Mouse (Mus musculus) midbrain, embryonic 11.5 days (tissue): ENCODE results near the gene S1pr2. TPM values are rescaled to one million over a fixed set of nuclear protein-coding genes. Genes with fewer than 3 reads are reported as not detected.

Experiments used
- ATAC-seq: fragments of 200-750 bp; cut with Nextera tagmentation; 2 replicates; pipeline ENCODE4 v1.8.0; 2017; ENCODE audit warnings: moderate TSS enrichment, moderate library complexity; ENCODE audit not compliant: low FRiP score
- DNase-seq: peaks from one replicate; pipeline ENCODE4 v3.0.0; 2015; ENCODE audit warnings: low spot score; ENCODE audit errors: missing footprints
- H3K27ac ChIP-seq: fragments of 300-500 bp; sonication (generic); 2 replicates; pipeline ENCODE4 v1.5.1; 2014; ENCODE audit warnings: low read depth, low read length
- H3K27me3 ChIP-seq: fragments of 300-500 bp; sonication (generic); 2 replicates; pipeline ENCODE4 v1.6.1; 2014; ENCODE audit warnings: mild to moderate bottlenecking, low read length, moderate library complexity, mixed read lengths; ENCODE audit not compliant: control insufficient read depth, insufficient read depth
- H3K36me3 ChIP-seq: fragments of 300-500 bp; sonication (generic); 2 replicates; pipeline ENCODE4 v1.6.1; 2014; ENCODE audit warnings: mild to moderate bottlenecking, low read length, moderate library complexity, mixed read lengths; ENCODE audit not compliant: control insufficient read depth, insufficient read depth
- H3K4me1 ChIP-seq: fragments of 300-500 bp; sonication (generic); 2 replicates; pipeline ENCODE4 v1.6.1; 2014; ENCODE audit warnings: low read length; ENCODE audit not compliant: control insufficient read depth, insufficient read depth
- H3K4me2 ChIP-seq: fragments of 300-500 bp; sonication (generic); 2 replicates; pipeline ENCODE4 v1.6.1; 2014; ENCODE audit warnings: mild to moderate bottlenecking, moderate library complexity
- H3K4me3 ChIP-seq: fragments of 300-500 bp; sonication (generic); 2 replicates; pipeline ENCODE4 v1.5.1; 2014; ENCODE audit warnings: low read depth, low read length
- H3K9ac ChIP-seq: fragments of 300-500 bp; sonication (generic); 2 replicates; pipeline ENCODE4 v1.6.1; 2014; ENCODE audit warnings: low read length
- H3K9me3 ChIP-seq: fragments of 300-500 bp; sonication (generic); 2 replicates; pipeline ENCODE4 v1.6.1; 2016; ENCODE audit warnings: low read length; ENCODE audit not compliant: control insufficient read depth
- WGBS: fragments of 180-500 bp; shearing (Covaris S2); extraction: QIAGEN DNeasy Blood & Tissue Kit; methylation state at CpG from one replicate; pipeline ENCODE4 v1.1.7; 2014; 5-methylcytosine and 5-hydroxymethylcytosine counted together
- polyA plus RNA-seq: library from polyadenylated mRNA; unstranded; fragments of >200 nt; fragmentation: Nextera tagmentation; extraction: Ambion mirVana; gene quantifications from 2 replicates; pipeline ENCODE4 v1.2.1, GENCODE M21; 2014

The S1pr2 gene
- 18.1 and 20.1 TPM in 2 replicates for polyA plus RNA-seq

GRCm38 (mm10) chr9:20976216-20976960, at the start of gene S1pr2:
Gene S1pr2, minus strand, starts transcription at chr9:20976781.
- no peaks in the 10 kb centered on the region for H3K9me3 ChIP-seq
- H3K4me3 ChIP-seq, result peak within 1 kb of the TSS; percentile 74
- H3K4me1 ChIP-seq, result peaks cover 22% of the 10 kb centered on the region
- no peaks in the 10 kb centered on the region for H3K36me3 ChIP-seq
- H3K27ac ChIP-seq, result peak within 1 kb of the TSS; percentile 2; the same call in 1 of the 2 replicates
- DNase-seq, result peak; percentile 98
- peaks cover 4% of the 10 kb centered on the region; the same call in 1 of the 2 replicates for H3K27me3 ChIP-seq
- under 1% methylated on average over 44 of the region's 47 CpGs for WGBS
- H3K4me2 ChIP-seq, result peak within 1 kb of the TSS; percentile 98
- ATAC-seq, result peak; percentile 76
- H3K9ac ChIP-seq, result peak within 1 kb of the TSS; percentile 82

- ATAC-seq, result no peak
- H3K9me3 ChIP-seq, result no peaks in the 10 kb centered on the region
- H3K27ac ChIP-seq, result no peak overlapping the region
- no peaks in the 10 kb centered on the region for H3K36me3 ChIP-seq
- H3K4me1 ChIP-seq, result peaks cover 5% of the 10 kb centered on the region
- H3K4me3 ChIP-seq, result no peak overlapping the region
- WGBS, result 75% methylated on average over 19 of the region's 19 CpGs
- DNase-seq, result peak; percentile 35
- no peak overlapping the region for H3K4me2 ChIP-seq
- H3K27me3 ChIP-seq, result peaks cover 24% of the 10 kb centered on the region
- no peak overlapping the region for H3K9ac ChIP-seq
These were observed 48.8 kb upstream of the S1pr2 start for GRCm38 (mm10) chr9:21025258-21025810.

GRCm38 (mm10) chr9:21022726-21023125, 46.1 kb upstream of the S1pr2 start:
- ATAC-seq (no peak), DNase-seq (peak; percentile 65)
- Histone ChIP-seq H3K4me1 (no peaks in the 10 kb centered on the region), H3K9me3 (no peaks in the 10 kb centered on the region), H3K36me3 (no peaks in the 10 kb centered on the region), H3K9ac (no peak overlapping the region), H3K27ac (no peak overlapping the region), H3K27me3 (no peaks in the 10 kb centered on the region; the same call in 1 of the 2 replicates), H3K4me2 (no peak overlapping the region), H3K4me3 (no peak overlapping the region)
- 86% methylated on average over 1 of the region's 1 CpGs for WGBS

- H3K27ac ChIP-seq, result no peak overlapping the region
- no peaks in the 10 kb centered on the region for H3K9me3 ChIP-seq
- peak; percentile 71 for DNase-seq
- no peak overlapping the region for H3K4me2 ChIP-seq
- H3K9ac ChIP-seq, result no peak overlapping the region
- no peak overlapping the region for H3K4me3 ChIP-seq
- no peak for ATAC-seq
- H3K4me1 ChIP-seq, result no peaks in the 10 kb centered on the region
- H3K36me3 ChIP-seq, result no peaks in the 10 kb centered on the region
- 65% methylated on average over 6 of the region's 6 CpGs for WGBS
- H3K27me3 ChIP-seq, result peaks cover 4% of the 10 kb centered on the region
These were observed 45.7 kb upstream of the S1pr2 start for GRCm38 (mm10) chr9:21022288-21022687.

GRCm38 (mm10) chr9:21021363-21021762, 44.8 kb upstream of the S1pr2 start:
- Histone ChIP-seq H3K27ac (no peak overlapping the region), H3K4me2 (no peak overlapping the region), H3K36me3 (no peaks in the 10 kb centered on the region), H3K9me3 (no peaks in the 10 kb centered on the region), H3K4me3 (no peak overlapping the region), H3K27me3 (peaks cover 14% of the 10 kb centered on the region), H3K4me1 (no peaks in the 10 kb centered on the region), H3K9ac (no peak overlapping the region)
- 82% methylated on average over 3 of the region's 3 CpGs for WGBS
- ATAC-seq (no peak), DNase-seq (no peak)

- H3K9me3 ChIP-seq, result no peaks in the 10 kb centered on the region
- 69% methylated on average over 2 of the region's 2 CpGs for WGBS
- no peak overlapping the region for H3K27ac ChIP-seq
- no peak overlapping the region for H3K4me2 ChIP-seq
- H3K27me3 ChIP-seq, result peaks cover 35% of the 10 kb centered on the region
- no peaks in the 10 kb centered on the region; the same call in 1 of the 2 replicates for H3K4me1 ChIP-seq
- ATAC-seq (no peak), DNase-seq (no peak)
- H3K9ac ChIP-seq, result no peak overlapping the region
- H3K4me3 ChIP-seq, result no peak overlapping the region
- no peaks in the 10 kb centered on the region for H3K36me3 ChIP-seq
These were observed 42.0 kb upstream of the S1pr2 start for GRCm38 (mm10) chr9:21018600-21018999.

- DNase-seq, result no peak
- H3K36me3 ChIP-seq, result no peaks in the 10 kb centered on the region
- no peak for ATAC-seq
- H3K4me3 ChIP-seq, result no peak overlapping the region
- peaks cover 35% of the 10 kb centered on the region for H3K27me3 ChIP-seq
- H3K4me1 ChIP-seq, result no peaks in the 10 kb centered on the region; the same call in 1 of the 2 replicates
- no peaks in the 10 kb centered on the region for H3K9me3 ChIP-seq
- no peak overlapping the region for H3K9ac ChIP-seq
- 45% methylated on average over 4 of the region's 4 CpGs for WGBS
- H3K4me2 ChIP-seq, result no peak overlapping the region
- H3K27ac ChIP-seq, result no peak overlapping the region
These were observed 40.6 kb upstream of the S1pr2 start for GRCm38 (mm10) chr9:21017177-21017575.

- Histone ChIP-seq H3K4me1 (no peaks in the 10 kb centered on the region; the same call in 1 of the 2 replicates), H3K36me3 (no peaks in the 10 kb centered on the region), H3K4me3 (no peak overlapping the region), H3K27me3 (peaks cover 35% of the 10 kb centered on the region), H3K9ac (no peak overlapping the region), H3K9me3 (no peaks in the 10 kb centered on the region), H3K4me2 (no peak overlapping the region), H3K27ac (no peak overlapping the region)
- 5% methylated on average over 17 of the region's 17 CpGs for WGBS
- DNase-seq (peak; percentile 87), ATAC-seq (no peak)
These were observed 40.0 kb upstream of the S1pr2 start for GRCm38 (mm10) chr9:21016331-21017176.
